15 mouse cellular contexts compared by ENCODE assay signal in the genomic region with DNA sequence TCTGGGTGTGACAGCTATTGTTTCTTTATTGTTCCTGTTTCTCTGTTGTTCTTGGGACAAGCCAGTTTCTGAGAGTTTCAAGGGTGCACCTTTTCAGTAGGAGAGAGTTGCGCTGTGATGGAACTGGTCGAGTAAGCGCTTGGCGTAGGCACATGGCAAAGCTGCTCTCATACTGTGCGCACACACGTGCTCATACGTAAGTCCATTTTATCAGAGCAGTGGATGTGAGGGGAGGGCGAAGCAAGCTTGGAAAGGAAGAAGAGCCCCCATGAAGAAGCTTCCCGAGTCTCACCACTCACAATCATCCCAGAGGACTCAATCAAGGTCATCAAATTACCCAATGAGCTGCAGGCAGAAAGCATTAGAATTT.
"Had no signal": no experiment of that assay in that cellular context is flagged by ENCODE, and none has a peak within 500 bp of the region (broad histone marks: within the 10 kb centered on the region; RNA-seq: fewer than 3 reads in every experiment).

No protein-coding gene starts in this region.

- H3K36me3 ChIP-seq: midbrain, embryonic 13.5 days; midbrain, embryonic 15.5 days; neural tube, embryonic 12.5 days; stomach, embryonic 15.5 days had no signal

- H3K27ac ChIP-seq: macrophage; midbrain, embryonic 13.5 days; midbrain, embryonic 15.5 days; neural tube, embryonic 12.5 days; stomach, embryonic 15.5 days; stomach, postnatal 0 days had no signal

- H3K4me3 ChIP-seq: megakaryocyte, embryonic 14.5 days; midbrain, embryonic 13.5 days; midbrain, embryonic 15.5 days; neural tube, embryonic 12.5 days; stomach, embryonic 15.5 days had no signal

- H3K4me1 ChIP-seq: megakaryocyte, embryonic 14.5 days; neural tube, embryonic 12.5 days; stomach, embryonic 15.5 days had no signal

- DNase-seq: lung, adult 18-20 months; lung, postnatal 14 days; lung, postnatal 36 days; right cerebral cortex, postnatal 14 days; thymus, adult 2 months; thymus, postnatal 25 days; thymus, postnatal 4 days had no signal

- H3K9ac ChIP-seq: lung, embryonic 14.5 days; midbrain, embryonic 13.5 days; midbrain, embryonic 15.5 days; neural tube, embryonic 12.5 days; stomach, embryonic 15.5 days had no signal

- H3K9me3 ChIP-seq: midbrain, embryonic 13.5 days; midbrain, embryonic 15.5 days; neural tube, embryonic 12.5 days; stomach, embryonic 15.5 days had no signal

- H3K27me3 ChIP-seq: megakaryocyte, embryonic 14.5 days; midbrain, embryonic 13.5 days; midbrain, embryonic 15.5 days; neural tube, embryonic 12.5 days; stomach, embryonic 15.5 days had no signal
